Mouse (Mus musculus) heart, postnatal 25 days (tissue): Measurements from ENCODE around the gene Tnik. TPM values are rescaled to one million over a fixed set of nuclear protein-coding genes. Genes with fewer than 3 reads are reported as not detected.

Experiments
- DNase-seq: peaks from one replicate; pipeline ENCODE4 v3.0.0; 2022; ENCODE audit warnings: low spot score
- intact Hi-C: fragments of 180-260 bp; cut with DNase I; formaldehyde crosslinking; loops from one replicate; pipeline ENCODE4 v1.15.1; 2025
- total RNA-seq, 2 experiments: library from RNA; stranded (reverse); gene quantifications; 2 replicates each; pipeline ENCODE4 v1.2.3; 2021

The Tnik gene
- total RNA-seq, 2 experiments from 2014 or later = 32.2 to 37.1 TPM

- DNase-seq = no peak
- intact Hi-C loops = loop anchor here (10.0 kb wide), 2 partner anchors 101 to 141 kb away; no protein-coding TSS in a partner anchor
These were observed 1.2 kb downstream of the Tnik start for GRCm38 (mm10) chr3:28263948-28264840.

- intact Hi-C loops = loop anchor here (10.0 kb wide), 2 partner anchors 100 to 140 kb away; no protein-coding TSS in a partner anchor
- DNase-seq = no peak
These were observed 1.8 kb downstream of the Tnik start for GRCm38 (mm10) chr3:28264841-28265150.

GRCm38 (mm10) chr3:28265183-28265582, 2.2 kb downstream of the Tnik start:
- intact Hi-C loops = loop anchor here (10.0 kb wide), 2 partner anchors 100 to 140 kb away; no protein-coding TSS in a partner anchor
- no peak for DNase-seq

GRCm38 (mm10) chr3:28265656-28266055, 2.6 kb downstream of the Tnik start:
- DNase-seq = no peak
- intact Hi-C loops = loop anchor here (10.0 kb wide), 2 partner anchors 99 to 139 kb away; no protein-coding TSS in a partner anchor

- intact Hi-C loops = loop anchor here (10.0 kb wide), 2 partner anchors 98 to 138 kb away; no protein-coding TSS in a partner anchor
- no peak for DNase-seq
These were observed 4.2 kb downstream of the Tnik start for GRCm38 (mm10) chr3:28267211-28267610.

GRCm38 (mm10) chr3:28269716-28270115, 6.7 kb downstream of the Tnik start:
- no peak for DNase-seq
- intact Hi-C loops = loop anchor here (10.0 kb wide), 2 partner anchors 95 to 135 kb away; no protein-coding TSS in a partner anchor

GRCm38 (mm10) chr3:28271884-28272283, 8.9 kb downstream of the Tnik start:
- no peak for DNase-seq
- intact Hi-C loops = no loop called here

GRCm38 (mm10) chr3:28274763-28275162, 11.7 kb downstream of the Tnik start:
- intact Hi-C loops = no loop called here

GRCm38 (mm10) chr3:28289693-28290092, 26.7 kb downstream of the Tnik start:
- intact Hi-C loops = no loop called here
- DNase-seq = no peak

More at GRCm38 (mm10) chr3:28274763-28275162, 11.7 kb downstream of the Tnik start:
- no peak for DNase-seq

GRCm38 (mm10) chr3:28301378-28301777, 38.4 kb downstream of the Tnik start:
- no peak for DNase-seq
- intact Hi-C loops = no loop called here

GRCm38 (mm10) chr3:28303915-28304314, 40.9 kb downstream of the Tnik start:
- intact Hi-C loops = no loop called here
- DNase-seq = no peak

- no peak for DNase-seq
- intact Hi-C loops = no loop called here
These were observed 43.8 kb downstream of the Tnik start for GRCm38 (mm10) chr3:28306852-28307251.

- intact Hi-C loops = no loop called here
- DNase-seq = no peak
These were observed 51.4 kb downstream of the Tnik start for GRCm38 (mm10) chr3:28314438-28314837.

- intact Hi-C loops = no loop called here
- no peak for DNase-seq
These were observed 54.3 kb downstream of the Tnik start for GRCm38 (mm10) chr3:28317339-28317738.

GRCm38 (mm10) chr3:28321635-28322034, 58.6 kb downstream of the Tnik start:
- intact Hi-C loops = no loop called here
- no peak for DNase-seq

- intact Hi-C loops = no loop called here
- DNase-seq = no peak
These were observed 62.7 kb downstream of the Tnik start for GRCm38 (mm10) chr3:28325613-28326233.

- intact Hi-C loops = no loop called here
- DNase-seq = no peak
These were observed 69.3 kb downstream of the Tnik start for GRCm38 (mm10) chr3:28332316-28332715.

- DNase-seq = no peak
- intact Hi-C loops = no loop called here
These were observed 70.9 kb downstream of the Tnik start for GRCm38 (mm10) chr3:28333869-28334268.

GRCm38 (mm10) chr3:28334547-28334946, 71.5 kb downstream of the Tnik start:
- DNase-seq = no peak

GRCm38 (mm10) chr3:28340071-28340470, 77.1 kb downstream of the Tnik start:
- DNase-seq = no peak
- intact Hi-C loops = no loop called here

More at GRCm38 (mm10) chr3:28334547-28334946, 71.5 kb downstream of the Tnik start:
- intact Hi-C loops = no loop called here

GRCm38 (mm10) chr3:28343204-28343603, 80.2 kb downstream of the Tnik start:
- intact Hi-C loops = no loop called here
- DNase-seq = no peak
